Mouse (Mus musculus): ENCODE results near the gene Acadm. TPM values are rescaled to one million over a fixed set of nuclear protein-coding genes. Genes with fewer than 3 reads are reported as not detected.

Acadm gene
- polyA plus RNA-seq, 1 experiment: 0.07 TPM

- Histone ChIP-seq H3K36me3 (ENCODE audit: control insufficient read depth) (peaks cover 56% of the 10 kb centered on the region), H3K27me3 (ENCODE audit: control insufficient read depth) (no peaks in the 10 kb centered on the region), H3K4me1 (ENCODE audit: control insufficient read depth) (no peaks in the 10 kb centered on the region; the same call in 1 of the 2 replicates), H3K4me3 (replicated peaks) (no peak overlapping the region), H3K9me3 (ENCODE audit: control insufficient read depth, low read length) (no peaks in the 10 kb centered on the region)
- no peak for TF ChIP-seq GATA1 (IDR thresholded peaks at IDR 0.05; ENCODE audit: low read length)
- no peak for TF ChIP-seq TAL1 (IDR thresholded peaks at IDR 0.05; ENCODE audit: low read length)
Measured at GRCm38 (mm10) chr3:153926333-153926732, 18.1 kb downstream of the Acadm start.

- Histone ChIP-seq H3K4me3 (replicated peaks) (no peak overlapping the region), H3K27me3 (ENCODE audit: control insufficient read depth) (no peaks in the 10 kb centered on the region), H3K4me1 (ENCODE audit: control insufficient read depth) (no peaks in the 10 kb centered on the region; the same call in 1 of the 2 replicates), H3K36me3 (ENCODE audit: control insufficient read depth) (peaks cover 38% of the 10 kb centered on the region), H3K9me3 (ENCODE audit: control insufficient read depth, low read length) (no peaks in the 10 kb centered on the region)
- TF ChIP-seq GATA1 (IDR thresholded peaks at IDR 0.05; ENCODE audit: low read length): no peak
- TF ChIP-seq TAL1 (IDR thresholded peaks at IDR 0.05; ENCODE audit: low read length): no peak
Measured at GRCm38 (mm10) chr3:153921147-153921910, 23.1 kb downstream of the Acadm start.

DNA sequence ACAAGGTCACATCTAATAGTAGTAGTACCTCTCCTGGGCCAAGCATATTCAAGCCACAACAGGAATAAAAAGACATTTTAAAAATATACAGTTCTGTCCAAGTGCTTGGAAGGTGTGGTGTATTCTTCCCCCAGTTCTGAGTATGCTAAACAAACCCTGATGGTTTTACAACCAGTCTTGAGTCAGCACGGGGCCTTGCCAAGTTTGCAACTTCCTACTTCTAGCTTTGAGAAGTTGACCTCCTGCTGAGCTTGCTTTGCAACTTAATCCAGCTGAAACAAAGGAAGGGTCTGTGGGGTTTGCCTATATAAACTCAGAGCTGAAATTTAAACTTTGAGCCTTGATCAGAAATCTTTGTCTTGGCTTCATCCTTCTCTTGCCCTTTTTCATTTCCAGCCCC lies 27.2 kb downstream of the Acadm start:
- H3K4me3 ChIP-seq (replicated peaks): no peak overlapping the region
- no peak for TF ChIP-seq GATA1 (IDR thresholded peaks at IDR 0.05; ENCODE audit: low read length)
- no peak for TF ChIP-seq TAL1 (IDR thresholded peaks at IDR 0.05; ENCODE audit: low read length)
- H3K4me1 ChIP-seq (ENCODE audit: control insufficient read depth): peaks cover 15% of the 10 kb centered on the region
- peaks cover 17% of the 10 kb centered on the region for H3K36me3 ChIP-seq (ENCODE audit: control insufficient read depth)
- H3K27me3 ChIP-seq (ENCODE audit: control insufficient read depth): no peaks in the 10 kb centered on the region
- no peaks in the 10 kb centered on the region for H3K9me3 ChIP-seq (ENCODE audit: control insufficient read depth, low read length)

DNA sequence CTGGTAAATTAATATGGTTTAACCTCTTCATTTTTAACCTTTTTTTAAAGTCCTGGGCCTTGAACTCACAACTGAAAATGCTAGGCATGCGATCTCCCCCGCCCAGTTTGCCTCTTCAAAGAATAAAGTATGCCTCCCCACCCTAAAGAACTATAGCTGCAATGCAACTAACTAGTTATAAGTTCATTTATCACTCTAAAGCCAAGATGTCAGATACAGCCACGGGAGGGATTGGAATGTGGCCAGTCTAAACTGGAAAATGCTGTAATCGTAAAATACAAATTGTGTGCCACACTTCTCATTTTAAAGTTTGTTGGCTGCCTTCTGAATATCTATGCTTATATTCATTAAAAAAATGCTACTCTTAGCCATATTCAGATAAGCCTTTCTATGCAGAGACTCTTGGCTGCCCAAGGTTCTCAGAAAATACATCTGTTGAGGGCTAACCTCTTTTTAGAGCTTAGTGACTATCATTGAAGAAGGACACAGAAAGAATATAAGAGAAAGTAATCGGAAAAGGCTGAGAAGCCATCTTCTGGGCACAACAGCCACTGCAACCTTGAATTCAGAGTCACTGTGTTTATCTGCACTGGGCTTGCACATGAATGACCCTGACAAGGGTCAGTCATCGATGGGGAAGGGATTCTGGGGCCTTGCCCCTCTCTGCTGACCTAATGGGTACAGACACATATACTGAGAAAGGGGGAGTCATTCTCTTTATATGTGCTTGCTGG lies 30.8 kb downstream of the Acadm start:
- Histone ChIP-seq H3K27me3 (ENCODE audit: control insufficient read depth) (no peaks in the 10 kb centered on the region), H3K4me1 (ENCODE audit: control insufficient read depth) (peaks cover 45% of the 10 kb centered on the region), H3K4me3 (replicated peaks) (peak overlapping the region; percentile 75), H3K36me3 (ENCODE audit: control insufficient read depth) (peaks cover 33% of the 10 kb centered on the region), H3K9me3 (ENCODE audit: control insufficient read depth, low read length) (no peaks in the 10 kb centered on the region)
- TF ChIP-seq TAL1 (IDR thresholded peaks at IDR 0.05; ENCODE audit: low read length): no peak
- no peak for TF ChIP-seq GATA1 (IDR thresholded peaks at IDR 0.05; ENCODE audit: low read length)

DNA sequence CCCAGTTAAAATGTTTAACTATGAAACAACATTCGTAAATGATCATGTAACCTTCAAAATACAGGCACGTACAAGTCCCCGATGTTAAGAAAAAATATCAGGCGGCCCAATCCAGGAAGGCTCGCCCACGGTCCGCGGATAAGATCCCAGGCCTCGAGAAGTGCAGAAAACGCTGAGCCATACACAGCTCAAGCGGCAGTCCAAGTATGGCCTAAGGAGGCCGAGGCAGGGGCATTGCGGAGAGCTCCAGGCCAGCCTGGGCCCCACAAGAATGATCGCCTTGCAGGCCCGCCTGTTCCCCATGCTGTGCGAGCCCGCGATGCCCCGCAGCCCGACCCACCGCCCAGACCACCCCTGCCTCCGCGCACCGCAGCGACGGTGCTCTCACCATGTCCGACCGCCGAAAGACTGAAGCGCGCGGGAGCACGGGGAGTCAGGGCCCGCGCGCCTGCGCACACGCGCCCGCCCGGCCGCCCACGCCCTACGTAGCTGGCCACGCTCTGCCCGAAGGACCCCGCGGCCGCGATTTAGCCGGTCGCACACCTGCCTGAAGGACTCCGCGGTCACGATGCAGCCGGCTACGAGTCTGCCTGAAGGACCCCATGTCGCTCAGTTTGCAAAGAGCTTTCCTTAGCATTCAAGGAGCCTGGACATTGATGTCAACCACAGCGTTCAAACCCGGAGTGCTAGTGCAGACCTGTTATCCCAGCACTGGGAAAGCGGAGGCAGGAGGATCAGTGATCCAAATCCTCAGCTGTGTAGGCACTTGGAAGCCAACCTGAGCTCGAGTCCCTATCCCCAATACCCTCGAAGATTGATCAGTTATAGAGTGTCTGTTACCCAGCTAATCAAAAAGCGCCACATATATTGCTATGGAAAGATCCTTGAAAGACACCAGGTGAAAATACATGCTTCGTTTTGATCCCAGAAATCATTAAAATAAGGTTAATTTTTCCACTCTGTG lies 31.6 kb downstream of the Acadm start, which contains the start of gene Rabggtb:
Gene Rabggtb, minus strand, starts transcription at position 464 of the 964 bp plus-strand sequence.
- Histone ChIP-seq H3K27me3 (ENCODE audit: control insufficient read depth) (no peaks in the 10 kb centered on the region), H3K4me3 (replicated peaks) (peak within 1 kb of the TSS; percentile 75), H3K36me3 (ENCODE audit: control insufficient read depth) (peaks cover 41% of the 10 kb centered on the region), H3K9me3 (ENCODE audit: control insufficient read depth, low read length) (no peaks in the 10 kb centered on the region), H3K4me1 (ENCODE audit: control insufficient read depth) (peaks cover 53% of the 10 kb centered on the region)
- no peak; the same call in 1 of the 2 replicates for TF ChIP-seq GATA1 (IDR thresholded peaks at IDR 0.05; ENCODE audit: low read length)
- no peak for TF ChIP-seq TAL1 (IDR thresholded peaks at IDR 0.05; ENCODE audit: low read length)

DNA sequence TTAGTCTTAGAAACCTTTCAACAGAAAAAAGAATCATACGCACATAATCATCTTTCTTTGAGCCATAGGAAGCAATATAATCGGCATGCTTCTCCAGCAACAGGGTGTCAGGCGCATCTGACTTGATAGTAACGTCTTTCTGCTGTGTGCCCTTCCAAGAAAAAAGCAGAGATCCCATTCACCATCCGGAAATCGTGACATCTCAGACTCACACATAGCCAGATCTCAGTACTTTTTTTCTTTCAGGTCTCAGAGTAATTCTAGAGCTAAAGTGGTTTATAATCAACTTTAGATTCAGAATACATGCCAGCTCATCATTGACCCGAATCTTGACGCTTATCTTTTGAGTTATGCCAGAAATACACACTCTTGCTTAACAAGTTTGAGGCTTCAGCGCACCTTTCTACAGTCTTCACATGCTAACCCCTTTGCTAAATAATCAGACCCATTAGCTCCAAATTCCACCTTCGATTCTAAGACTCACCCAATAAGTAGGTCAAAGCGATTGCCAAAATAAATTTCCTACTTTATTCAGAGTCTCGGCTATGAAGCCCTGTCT lies 32.5 kb downstream of the Acadm start:
- Histone ChIP-seq H3K36me3 (ENCODE audit: control insufficient read depth) (peaks cover 50% of the 10 kb centered on the region), H3K27me3 (ENCODE audit: control insufficient read depth) (no peaks in the 10 kb centered on the region), H3K4me3 (replicated peaks) (peak overlapping the region; percentile 75), H3K4me1 (ENCODE audit: control insufficient read depth) (peaks cover 58% of the 10 kb centered on the region), H3K9me3 (ENCODE audit: control insufficient read depth, low read length) (no peaks in the 10 kb centered on the region)
- no peak for TF ChIP-seq TAL1 (IDR thresholded peaks at IDR 0.05; ENCODE audit: low read length)

DNA sequence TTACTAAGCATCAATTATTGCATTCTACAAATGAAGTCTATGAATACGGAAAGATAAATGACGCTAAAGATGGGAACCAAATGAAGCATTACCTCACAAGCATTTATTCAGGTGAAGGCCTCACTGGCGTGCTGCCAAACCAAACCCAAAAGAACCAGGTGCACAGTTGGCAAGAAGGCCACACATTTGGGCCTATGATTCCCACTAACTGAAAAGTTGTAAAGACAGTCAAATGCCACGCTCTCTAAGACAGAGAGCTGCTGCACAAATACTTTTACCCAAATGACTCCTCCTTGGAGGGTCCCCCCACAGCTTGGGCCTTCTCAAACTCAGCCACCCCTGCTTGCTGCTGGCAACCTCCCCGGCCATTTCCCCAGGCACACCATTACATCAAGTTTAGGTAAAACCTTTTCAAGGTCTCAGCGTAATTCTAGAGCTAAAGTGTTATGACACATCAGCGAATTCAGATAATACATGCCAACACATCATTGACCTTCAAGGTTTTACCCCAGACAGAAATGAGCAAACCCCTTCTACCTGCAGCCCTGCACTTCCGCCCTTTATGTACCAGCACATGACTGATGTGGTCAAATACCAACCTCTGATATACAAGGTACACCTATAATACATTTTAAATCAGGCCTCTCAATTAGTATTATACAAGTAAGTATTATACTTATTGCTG lies 33.1 kb downstream of the Acadm start:
- TF ChIP-seq TAL1 (IDR thresholded peaks at IDR 0.05; ENCODE audit: low read length): no peak
- Histone ChIP-seq H3K9me3 (ENCODE audit: control insufficient read depth, low read length) (no peaks in the 10 kb centered on the region), H3K4me1 (ENCODE audit: control insufficient read depth) (peaks cover 59% of the 10 kb centered on the region), H3K4me3 (replicated peaks) (peak overlapping the region; percentile 75), H3K36me3 (ENCODE audit: control insufficient read depth) (peaks cover 56% of the 10 kb centered on the region), H3K27me3 (ENCODE audit: control insufficient read depth) (no peaks in the 10 kb centered on the region)

DNA sequence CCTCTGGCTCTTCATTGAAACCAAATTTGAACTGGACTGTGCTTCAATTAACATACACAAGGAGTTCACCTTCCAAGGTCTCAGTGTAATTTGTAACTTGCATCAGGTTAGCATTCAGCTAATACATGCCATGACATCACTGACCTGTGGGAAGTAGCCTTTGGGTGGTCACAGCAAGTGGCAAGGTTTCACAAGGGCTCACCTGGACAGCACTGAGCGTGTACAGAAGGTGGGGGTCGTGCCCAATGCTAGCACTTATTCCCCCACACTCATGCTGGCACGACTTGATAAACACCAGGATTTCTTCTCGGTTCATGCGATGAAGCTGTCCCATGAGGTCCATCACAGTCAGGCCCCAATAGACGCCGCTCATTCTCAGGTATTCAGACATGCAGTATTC lies 33.9 kb downstream of the Acadm start:
- TF ChIP-seq GATA1 (IDR thresholded peaks at IDR 0.05; ENCODE audit: low read length) (no peak), TAL1 (IDR thresholded peaks at IDR 0.05; ENCODE audit: low read length) (no peak)
- Histone ChIP-seq H3K9me3 (ENCODE audit: control insufficient read depth, low read length) (no peaks in the 10 kb centered on the region), H3K4me3 (replicated peaks) (peak overlapping the region; percentile 75), H3K27me3 (ENCODE audit: control insufficient read depth) (no peaks in the 10 kb centered on the region; the same call in 1 of the 2 replicates), H3K4me1 (ENCODE audit: control insufficient read depth) (peaks cover 63% of the 10 kb centered on the region), H3K36me3 (ENCODE audit: control insufficient read depth) (peaks cover 65% of the 10 kb centered on the region)

Measured in erythroblast, embryonic 14.5 days (primary cell).